Mouse (Mus musculus) olfactory bulb, adult 2 months (tissue): ENCODE results near the gene Sdf4.

ENCODE experiments used
- CTCF ChIP-seq: fragments of 200-500 bp; IDR thresholded peaks from 2 replicates; pipeline ENCODE4 v1.5.1; 2012; ENCODE audit warnings: low read depth, mild to moderate bottlenecking, low read length, moderate library complexity; ENCODE audit not compliant: insufficient read depth
- POLR2A ChIP-seq: fragments of 200-500 bp; IDR thresholded peaks from 2 replicates; pipeline ENCODE4 v1.6.1; 2012; ENCODE audit warnings: mild to moderate bottlenecking, low read depth, low read length, moderate library complexity; ENCODE audit not compliant: insufficient read depth

GRCm38 (mm10) chr4:156059261-156059660 lies 66.6 kb downstream of the Sdf4 start, which contains the start of gene Ttll10:
- no peak for TF ChIP-seq POLR2A
- no peak for TF ChIP-seq CTCF
